Mouse (Mus musculus) G1E (cell line): ENCODE data around the gene Fer1l5. TPM values are rescaled to one million over a fixed set of nuclear protein-coding genes. Genes with fewer than 3 reads are reported as not detected.

Source experiments
- ATAC-seq: 2 replicates; pipeline ENCODE4 v1.8.0; 2016; ENCODE audit warnings: mild to moderate bottlenecking; ENCODE audit not compliant: insufficient number of reproducible peaks, poor library complexity, low FRiP score, severe bottlenecking; ENCODE audit errors: extremely low read depth
- DNase-seq: peaks from one replicate; pipeline ENCODE4 v3.0.0; 2012; ENCODE audit warnings: low spot score
- H3K27me3 ChIP-seq: 2 replicates; pipeline ENCODE4 v1.6.1; 2012; ENCODE audit warnings: mild to moderate bottlenecking, low read length, inconsistent platforms; ENCODE audit not compliant: insufficient read depth
- H3K36me3 ChIP-seq: replicated peaks from 2 replicates; pipeline ENCODE3; 2012; ENCODE audit warnings: mild to moderate bottlenecking, inconsistent platforms
- H3K4me1 ChIP-seq: 2 replicates; pipeline ENCODE4 v1.6.1; 2012; ENCODE audit warnings: low read depth, low read length, inconsistent platforms, mixed read lengths; ENCODE audit not compliant: insufficient read depth
- H3K4me3 ChIP-seq: 2 replicates; pipeline ENCODE4 v1.5.1; 2012; ENCODE audit warnings: low read depth, mild to moderate bottlenecking, inconsistent platforms, low read length, moderate library complexity, mixed read lengths
- H3K9me3 ChIP-seq: replicated peaks from 2 replicates; pipeline ENCODE4 v1.6.1; 2012; ENCODE audit warnings: inconsistent platforms
- CTCF ChIP-seq: IDR thresholded peaks from 2 replicates; pipeline ENCODE4 v1.5.1; 2012; ENCODE audit warnings: low read depth, low read length, inconsistent platforms, mixed read lengths
- GATA1 ChIP-seq: IDR thresholded peaks from 2 replicates; pipeline ENCODE4 v1.6.1; 2012; ENCODE audit warnings: borderline replicate concordance, low read length, inconsistent platforms, mixed read lengths
- GATA2 ChIP-seq: IDR thresholded peaks from 2 replicates; pipeline ENCODE4 v1.6.1; 2012; ENCODE audit warnings: low read depth, low read length, inconsistent platforms, borderline replicate concordance
- POLR2AphosphoS5 ChIP-seq: IDR thresholded peaks from 2 replicates; pipeline ENCODE4 v1.6.1; 2012; ENCODE audit warnings: low read depth, low read length, inconsistent platforms; ENCODE audit not compliant: insufficient replicate concordance
- TAL1 ChIP-seq: conservative IDR thresholded peaks from 2 replicates; pipeline ENCODE4 v1.6.1; 2012; ENCODE audit warnings: low read depth, low read length, inconsistent platforms, mixed read lengths
- polyA plus RNA-seq: library from polyadenylated mRNA; stranded (reverse); fragments of >175 nt; gene quantifications from 2 replicates; pipeline ENCODE4 v1.2.3, GENCODE M21; 2012
- total RNA-seq, 2 experiments: library from RNA; stranded (forward) in 1 of 2; stranded (reverse) in 1 of 2; fragments of 200-1000 nt in 1 of 2; fragments of >200 nt in 1 of 2; fragmentation: Nextera tagmentation in 1 of 2; gene quantifications; 2 replicates each; pipeline ENCODE4 v1.2.3; 2014 to 2017

Gene Fer1l5
- total and polyA plus RNA-seq, 3 experiments = not detected

DNA sequence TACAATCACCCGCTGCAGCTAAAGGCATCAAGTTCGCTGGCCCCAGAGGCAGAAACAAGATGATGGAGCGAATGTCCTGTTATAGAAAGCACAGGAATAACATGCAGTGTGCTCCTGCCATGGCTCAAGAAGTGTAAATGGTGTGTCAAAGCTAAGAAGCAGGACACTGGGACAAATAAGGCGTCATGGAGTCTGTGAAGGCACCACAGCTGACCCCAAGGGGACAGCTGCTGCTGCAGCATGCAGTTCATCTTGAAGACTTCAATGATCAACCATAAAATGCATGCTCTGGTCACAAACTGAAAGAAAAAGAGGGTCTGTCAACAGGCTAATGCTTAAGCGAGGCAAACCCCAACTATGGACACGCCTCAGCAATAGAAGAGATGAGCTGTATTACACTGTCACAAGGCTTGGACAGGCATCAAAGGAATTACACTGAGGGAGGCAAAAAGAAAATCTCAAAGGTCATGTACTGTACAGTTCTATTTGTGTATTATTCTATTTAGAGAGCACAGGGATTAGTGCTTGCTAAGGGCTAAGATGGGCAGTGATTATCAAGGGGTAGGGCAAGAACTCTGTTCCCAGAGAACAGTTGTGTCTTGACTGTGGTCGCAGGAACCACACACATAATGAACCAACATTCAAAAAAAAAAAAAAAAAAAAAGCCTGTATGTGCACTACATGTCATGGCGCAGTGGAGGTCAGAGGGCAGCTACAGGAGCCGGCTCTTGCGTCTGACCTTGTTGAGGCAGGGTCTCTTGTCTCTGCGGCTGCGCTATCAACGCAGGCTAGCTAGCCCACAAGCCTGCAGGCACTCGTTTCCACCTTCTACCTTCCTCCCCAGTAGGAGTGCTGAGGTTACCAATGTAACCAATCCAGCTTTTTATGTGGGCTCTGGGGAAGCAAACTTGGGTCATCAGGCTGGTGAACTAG lies 38.9 kb upstream of the Fer1l5 start:
- TF ChIP-seq GATA2 (no peak), CTCF (no peak), GATA1 (no peak), POLR2AphosphoS5 (no peak), TAL1 (no peak)
- DNase-seq = no peak
- Histone ChIP-seq H3K4me1 (0 out of 2 replicates have a peak, but pooled peaks cover 2% of the 10 kb centered on the region), H3K9me3 (no peaks in the 10 kb centered on the region), H3K4me3 (no peak overlapping the region), H3K36me3 (peaks cover 75% of the 10 kb centered on the region), H3K27me3 (no peaks in the 10 kb centered on the region)
- no peak for ATAC-seq

DNA sequence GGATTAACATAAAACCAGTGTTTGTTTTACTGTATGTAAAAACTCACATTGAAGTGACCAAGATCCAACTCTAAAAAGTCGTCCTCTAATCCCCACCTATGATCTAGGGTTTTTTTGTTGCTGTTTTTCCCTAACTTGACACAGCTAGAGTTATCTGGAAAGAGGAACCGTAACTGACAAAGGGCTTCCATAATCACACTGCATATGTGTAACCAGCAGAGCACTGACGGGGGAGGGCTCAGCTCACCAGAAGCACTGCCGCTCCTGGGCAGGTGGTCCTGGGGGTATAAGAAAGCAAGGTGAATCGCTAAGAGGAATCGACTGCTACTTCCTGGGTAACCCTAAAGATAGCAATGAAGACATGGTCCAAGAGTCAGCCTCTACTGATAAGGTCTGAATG lies 29.5 kb upstream of the Fer1l5 start:
- Histone ChIP-seq H3K4me3 (no peak overlapping the region), H3K36me3 (peaks cover 100% of the 10 kb centered on the region), H3K9me3 (no peaks in the 10 kb centered on the region), H3K4me1 (peaks cover 2% of the 10 kb centered on the region; the same call in 1 of the 2 replicates), H3K27me3 (no peaks in the 10 kb centered on the region)
- DNase-seq (no peak), ATAC-seq (no peak)
- no peak for TF ChIP-seq CTCF
- no peak for TF ChIP-seq POLR2AphosphoS5
- no peak for TF ChIP-seq TAL1
- TF ChIP-seq GATA2 = no peak

GRCm38 (mm10) chr1:36352351-36352750 lies 19.7 kb upstream of the Fer1l5 start:
- H3K4me1 ChIP-seq = no peaks in the 10 kb centered on the region; the same call in 1 of the 2 replicates
- no peak for TF ChIP-seq GATA1
- no peak for TF ChIP-seq TAL1
- no peak for TF ChIP-seq CTCF
- TF ChIP-seq GATA2 = no peak
- TF ChIP-seq POLR2AphosphoS5 = no peak
- no peaks in the 10 kb centered on the region for H3K27me3 ChIP-seq
- H3K4me3 ChIP-seq = no peak overlapping the region
- peaks cover 95% of the 10 kb centered on the region for H3K36me3 ChIP-seq
- no peak for ATAC-seq
- no peaks in the 10 kb centered on the region for H3K9me3 ChIP-seq
- DNase-seq = no peak

DNA sequence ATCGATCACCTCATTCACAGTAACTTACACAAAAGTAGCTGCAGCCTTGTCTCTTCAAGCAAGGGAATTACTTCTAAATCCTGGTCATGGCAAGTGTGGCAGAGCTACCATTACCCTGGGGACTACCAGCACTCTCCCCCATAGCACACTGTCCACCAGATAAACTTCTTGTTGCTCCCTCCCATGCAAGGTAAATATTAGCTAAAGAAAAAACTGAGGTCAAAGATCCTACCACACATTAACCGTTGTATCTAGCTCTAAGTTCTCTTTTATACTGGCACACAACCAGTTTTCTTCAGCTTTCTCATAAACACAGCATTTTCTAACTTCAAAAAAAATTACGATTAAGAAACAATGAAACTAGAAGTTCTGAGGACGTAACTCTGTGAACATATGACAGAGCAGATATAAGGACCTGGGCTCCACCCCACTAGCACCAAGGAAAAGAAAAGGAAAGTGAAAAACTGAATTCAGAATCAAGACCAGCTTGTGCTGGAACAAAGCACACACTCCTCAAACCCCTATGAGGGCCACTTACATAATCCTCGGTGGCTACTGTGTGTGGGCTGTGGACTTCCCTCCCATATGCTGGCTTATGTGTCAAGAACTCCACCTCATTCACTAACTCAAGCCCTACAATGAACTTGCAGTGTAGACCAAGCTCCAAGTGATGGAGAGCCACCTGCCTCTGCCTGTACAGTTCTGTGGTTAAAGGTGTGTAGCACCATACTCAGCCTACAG lies 15.0 kb upstream of the Fer1l5 start:
- Histone ChIP-seq H3K36me3 (peaks cover 93% of the 10 kb centered on the region), H3K4me1 (peaks cover 3% of the 10 kb centered on the region; the same call in 1 of the 2 replicates), H3K4me3 (no peak overlapping the region), H3K27me3 (no peaks in the 10 kb centered on the region), H3K9me3 (no peaks in the 10 kb centered on the region)
- no peak for DNase-seq
- no peak for TF ChIP-seq TAL1
- no peak for TF ChIP-seq CTCF
- TF ChIP-seq POLR2AphosphoS5 = no peak
- TF ChIP-seq GATA2 = no peak
- TF ChIP-seq GATA1 = no peak
- ATAC-seq = no peak

- ATAC-seq = no peak
- Histone ChIP-seq H3K36me3 (peaks cover 47% of the 10 kb centered on the region), H3K4me1 (peaks cover 47% of the 10 kb centered on the region), H3K4me3 (peak overlapping the region; percentile 78), H3K27me3 (peaks cover 8% of the 10 kb centered on the region), H3K9me3 (no peaks in the 10 kb centered on the region)
- DNase-seq = peak; percentile 22
- TF ChIP-seq GATA2 (no peak), CTCF (no peak), TAL1 (no peak)
These were observed 4.4 kb upstream of the Fer1l5 start for GRCm38 (mm10) chr1:36367698-36368097.

DNA sequence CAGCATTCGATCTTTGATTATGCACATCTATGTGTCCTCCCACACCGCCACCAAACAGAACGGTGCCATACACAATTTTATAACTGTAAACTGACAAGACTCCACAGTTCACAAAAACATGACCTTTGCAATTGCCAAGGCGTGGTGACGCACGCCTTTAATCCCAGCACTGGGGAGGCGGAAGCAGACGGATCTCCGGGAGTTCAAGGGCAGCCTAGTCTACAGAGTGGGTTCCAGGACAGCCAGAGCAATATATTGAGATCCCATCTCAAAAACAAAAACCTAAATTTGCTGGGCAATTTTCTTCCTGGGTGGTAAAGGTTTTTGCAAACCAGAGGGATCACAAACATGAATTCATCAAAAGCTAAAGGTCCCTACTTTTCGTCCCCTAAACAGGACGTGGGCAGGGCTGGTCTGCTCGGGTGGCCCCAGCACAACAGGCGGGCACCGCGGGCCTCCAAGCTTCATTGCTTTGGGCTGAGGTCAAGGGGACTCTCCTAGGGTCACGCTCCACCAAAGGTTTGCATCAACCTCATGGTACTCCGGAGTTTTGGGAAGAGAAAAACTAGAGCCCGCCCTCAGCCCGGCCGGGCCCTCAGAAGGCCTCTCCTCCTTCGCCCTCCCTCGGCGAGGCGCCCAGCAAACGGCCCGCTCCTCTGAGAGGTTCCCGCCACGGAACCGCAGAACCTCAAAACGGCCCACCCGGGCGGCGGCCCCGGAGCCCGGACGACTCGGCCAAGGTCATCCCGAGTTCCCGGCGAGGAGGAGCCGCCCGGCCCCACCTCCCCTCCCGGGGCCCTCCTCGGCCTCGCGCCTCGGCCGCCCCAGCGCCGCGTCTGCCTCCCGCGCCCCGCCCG lies 3.8 kb upstream of the Fer1l5 start:
- Histone ChIP-seq H3K4me1 (peaks cover 47% of the 10 kb centered on the region), H3K9me3 (no peaks in the 10 kb centered on the region), H3K27me3 (peaks cover 13% of the 10 kb centered on the region), H3K4me3 (peak overlapping the region; percentile 78), H3K36me3 (peaks cover 41% of the 10 kb centered on the region)
- no peak for TF ChIP-seq GATA1
- no peak for TF ChIP-seq CTCF
- TF ChIP-seq GATA2 = no peak
- TF ChIP-seq POLR2AphosphoS5 = no peak
- TF ChIP-seq TAL1 = no peak
- DNase-seq = peak; percentile 89
- ATAC-seq = no peak
